Mouse (Mus musculus) thymus, postnatal 4 days (tissue): ENCODE data around the gene Med27.

Source experiments
- DNase-seq: peaks from one replicate; pipeline ENCODE4 v3.0.0; 2021

Gene Med27

GRCm38 (mm10) chr2:29573591-29573990, 227.0 kb downstream of the Med27 start:
- peak; percentile 84 for DNase-seq

- DNase-seq, result no peak
These were observed 227.6 kb downstream of the Med27 start for GRCm38 (mm10) chr2:29574187-29574586.
